Mouse (Mus musculus) thymus, adult 2 months (tissue): Measurements from ENCODE around the gene Unc5b.

ENCODE experiments used
- CTCF ChIP-seq: fragments of 200-500 bp; IDR thresholded peaks from 2 replicates; pipeline ENCODE4 v1.5.1; 2012; ENCODE audit warnings: mild to moderate bottlenecking, control low read depth, low read length, moderate library complexity, borderline replicate concordance; ENCODE audit not compliant: control insufficient read depth, poor library complexity, insufficient read depth; ENCODE audit errors: extremely low read depth
- POLR2A ChIP-seq: fragments of 200-500 bp; IDR thresholded peaks from 2 replicates; pipeline ENCODE4 v1.6.1; 2012; ENCODE audit warnings: mild to moderate bottlenecking, low read length, control low read depth, moderate library complexity; ENCODE audit not compliant: control insufficient read depth, poor library complexity, insufficient read depth; ENCODE audit errors: extremely low read depth

- no peak for TF ChIP-seq POLR2A
- TF ChIP-seq CTCF = peak; percentile 74
Observed at GRCm38 (mm10) chr10:60778542-60778941, 52.8 kb downstream of the Unc5b start.
